Mouse (Mus musculus) limb, embryonic 13.5 days (tissue): ENCODE measurements around the gene F2r. TPM values are rescaled to one million over a fixed set of nuclear protein-coding genes. Genes with fewer than 3 reads are reported as not detected.

Source experiments
- ATAC-seq: fragments of 200-750 bp; cut with Nextera tagmentation; 2 replicates; pipeline ENCODE4 v1.8.0; 2017; ENCODE audit warnings: low read depth, moderate number of reproducible peaks, moderate TSS enrichment; ENCODE audit not compliant: low FRiP score
- H3K27ac ChIP-seq: fragments of 300-500 bp; sonication (generic); 2 replicates; pipeline ENCODE4 v1.5.1; 2015; ENCODE audit warnings: inconsistent platforms, mild to moderate bottlenecking, moderate library complexity
- H3K27me3 ChIP-seq: fragments of 300-500 bp; sonication (generic); 2 replicates; pipeline ENCODE4 v1.6.1; 2015; ENCODE audit warnings: mild to moderate bottlenecking, inconsistent platforms
- H3K36me3 ChIP-seq: fragments of 300-500 bp; sonication (generic); 2 replicates; pipeline ENCODE4 v1.6.1; 2015; ENCODE audit warnings: inconsistent platforms, mild to moderate bottlenecking, moderate library complexity
- H3K4me1 ChIP-seq: fragments of 300-500 bp; sonication (generic); 2 replicates; pipeline ENCODE4 v1.6.1; 2015; ENCODE audit warnings: inconsistent platforms
- H3K4me2 ChIP-seq: fragments of 300-500 bp; sonication (generic); replicated peaks from 2 replicates; pipeline ENCODE4 v1.6.1; 2015; ENCODE audit warnings: inconsistent platforms, mild to moderate bottlenecking, moderate library complexity
- H3K4me3 ChIP-seq: fragments of 300-500 bp; sonication (generic); 2 replicates; pipeline ENCODE4 v1.5.1; 2015; ENCODE audit warnings: moderate library complexity, mild to moderate bottlenecking, inconsistent platforms
- H3K9ac ChIP-seq: fragments of 300-500 bp; sonication (generic); 2 replicates; pipeline ENCODE4 v1.6.1; 2015; ENCODE audit warnings: mild to moderate bottlenecking, inconsistent platforms
- H3K9me3 ChIP-seq: fragments of 300-500 bp; sonication (generic); 2 replicates; pipeline ENCODE4 v1.6.1; 2016; ENCODE audit warnings: inconsistent platforms
- WGBS: fragments of 180-500 bp; shearing (Covaris S2); methylation state at CpG from one replicate; pipeline ENCODE4 v1.1.7; 2015; 5-methylcytosine and 5-hydroxymethylcytosine counted together
- polyA plus RNA-seq: library from polyadenylated mRNA; unstranded; fragments of >200 nt; fragmentation: Nextera tagmentation; extraction: Ambion mirVana; gene quantifications from 2 replicates; pipeline ENCODE4 v1.2.1, GENCODE M21; 2015

F2r gene
- polyA plus RNA-seq, 1 experiment from 2014 or later: 102 TPM

- H3K4me3 ChIP-seq: no peak overlapping the region
- H3K4me2 ChIP-seq: no peak overlapping the region
- no peak for ATAC-seq
- no peaks in the 10 kb centered on the region for H3K27me3 ChIP-seq
- no peak overlapping the region for H3K27ac ChIP-seq
- H3K36me3 ChIP-seq: peaks cover 73% of the 10 kb centered on the region
- 83% methylated on average over 6 of the region's 6 CpGs for WGBS
- H3K4me1 ChIP-seq: peaks cover 3% of the 10 kb centered on the region; the same call in 1 of the 2 replicates
- no peak overlapping the region for H3K9ac ChIP-seq
- H3K9me3 ChIP-seq: no peaks in the 10 kb centered on the region
These were observed 9.7 kb downstream of the F2r start for GRCm38 (mm10) chr13:95608416-95609087.

- H3K36me3 ChIP-seq: peaks cover 83% of the 10 kb centered on the region
- no peaks in the 10 kb centered on the region for H3K27me3 ChIP-seq
- WGBS: 94% methylated on average over 8 of the region's 8 CpGs
- H3K27ac ChIP-seq: no peak overlapping the region
- H3K4me1 ChIP-seq: no peaks in the 10 kb centered on the region
- no peak overlapping the region for H3K9ac ChIP-seq
- no peak overlapping the region for H3K4me2 ChIP-seq
- no peaks in the 10 kb centered on the region for H3K9me3 ChIP-seq
- ATAC-seq: no peak
- no peak overlapping the region for H3K4me3 ChIP-seq
These were observed 11.3 kb downstream of the F2r start for GRCm38 (mm10) chr13:95607019-95607418.

GRCm38 (mm10) chr13:95604288-95604687 is 14.0 kb downstream of the F2r start:
- no peak for ATAC-seq

GRCm38 (mm10) chr13:95599833-95600359 is 18.4 kb downstream of the F2r start:
- H3K4me2 ChIP-seq: no peak overlapping the region
- no peak overlapping the region for H3K27ac ChIP-seq
- no peak for ATAC-seq
- WGBS: 68% methylated on average over 3 of the region's 3 CpGs
- H3K27me3 ChIP-seq: no peaks in the 10 kb centered on the region
- no peak overlapping the region for H3K4me3 ChIP-seq
- H3K9me3 ChIP-seq: no peaks in the 10 kb centered on the region
- no peaks in the 10 kb centered on the region for H3K4me1 ChIP-seq
- H3K36me3 ChIP-seq: peaks cover 41% of the 10 kb centered on the region
- no peak overlapping the region for H3K9ac ChIP-seq

More at GRCm38 (mm10) chr13:95604288-95604687, 14.0 kb downstream of the F2r start:
- H3K27ac ChIP-seq: no peak overlapping the region
- no peak overlapping the region for H3K4me2 ChIP-seq
- peaks cover 75% of the 10 kb centered on the region for H3K36me3 ChIP-seq
- H3K27me3 ChIP-seq: no peaks in the 10 kb centered on the region
- H3K9ac ChIP-seq: no peak overlapping the region
- H3K4me3 ChIP-seq: no peak overlapping the region
- WGBS: 97% methylated on average over 25 of the region's 25 CpGs
- no peaks in the 10 kb centered on the region for H3K9me3 ChIP-seq
- H3K4me1 ChIP-seq: no peaks in the 10 kb centered on the region

GRCm38 (mm10) chr13:95598232-95598920 is 19.9 kb downstream of the F2r start:
- H3K4me2 ChIP-seq: no peak overlapping the region
- no peaks in the 10 kb centered on the region for H3K27me3 ChIP-seq
- no peak overlapping the region for H3K27ac ChIP-seq
- no peaks in the 10 kb centered on the region for H3K4me1 ChIP-seq
- H3K36me3 ChIP-seq: peaks cover 25% of the 10 kb centered on the region
- H3K4me3 ChIP-seq: no peak overlapping the region
- no peak for ATAC-seq
- H3K9ac ChIP-seq: no peak overlapping the region
- no peaks in the 10 kb centered on the region for H3K9me3 ChIP-seq
- 82% methylated on average over 18 of the region's 18 CpGs for WGBS

GRCm38 (mm10) chr13:95597578-95597977 is 20.7 kb downstream of the F2r start:
- no peak for ATAC-seq
- H3K9ac ChIP-seq: no peak overlapping the region
- no peak overlapping the region for H3K4me3 ChIP-seq
- H3K4me2 ChIP-seq: no peak overlapping the region
- no peak overlapping the region for H3K27ac ChIP-seq
- no peaks in the 10 kb centered on the region for H3K4me1 ChIP-seq
- 83% methylated on average over 10 of the region's 10 CpGs for WGBS
- no peaks in the 10 kb centered on the region for H3K27me3 ChIP-seq
- H3K9me3 ChIP-seq: no peaks in the 10 kb centered on the region
- peaks cover 17% of the 10 kb centered on the region for H3K36me3 ChIP-seq

GRCm38 (mm10) chr13:95596689-95597088 is 21.6 kb downstream of the F2r start:
- peaks cover 13% of the 10 kb centered on the region for H3K36me3 ChIP-seq
- no peak overlapping the region for H3K9ac ChIP-seq
- H3K27ac ChIP-seq: no peak overlapping the region
- H3K4me2 ChIP-seq: no peak overlapping the region
- WGBS: 85% methylated on average over 7 of the region's 7 CpGs
- ATAC-seq: no peak
- H3K4me3 ChIP-seq: no peak overlapping the region
- no peaks in the 10 kb centered on the region for H3K9me3 ChIP-seq
- H3K4me1 ChIP-seq: no peaks in the 10 kb centered on the region
- no peaks in the 10 kb centered on the region for H3K27me3 ChIP-seq

- no peak overlapping the region for H3K27ac ChIP-seq
- no peak for ATAC-seq
- no peaks in the 10 kb centered on the region for H3K27me3 ChIP-seq
- H3K36me3 ChIP-seq: peaks cover 5% of the 10 kb centered on the region
- H3K4me3 ChIP-seq: no peak overlapping the region
- WGBS: 58% methylated on average over 5 of the region's 5 CpGs
- no peak overlapping the region for H3K9ac ChIP-seq
- H3K9me3 ChIP-seq: no peaks in the 10 kb centered on the region
- no peaks in the 10 kb centered on the region for H3K4me1 ChIP-seq
- H3K4me2 ChIP-seq: no peak overlapping the region
These were observed 22.4 kb downstream of the F2r start for GRCm38 (mm10) chr13:95595921-95596320.

GRCm38 (mm10) chr13:95595411-95595810 is 22.9 kb downstream of the F2r start:
- Histone ChIP-seq H3K4me3 (no peak overlapping the region), H3K27me3 (no peaks in the 10 kb centered on the region), H3K4me2 (no peak overlapping the region), H3K4me1 (no peaks in the 10 kb centered on the region), H3K9ac (no peak overlapping the region), H3K36me3 (no peaks in the 10 kb centered on the region; the same call in 1 of the 2 replicates), H3K9me3 (no peaks in the 10 kb centered on the region), H3K27ac (no peak overlapping the region)
- 71% methylated on average over 7 of the region's 7 CpGs for WGBS
- no peak for ATAC-seq

GRCm38 (mm10) chr13:95592860-95593259 is 25.4 kb downstream of the F2r start:
- Histone ChIP-seq H3K4me3 (no peak overlapping the region), H3K9me3 (no peaks in the 10 kb centered on the region), H3K27ac (no peak overlapping the region), H3K9ac (no peak overlapping the region), H3K4me2 (no peak overlapping the region), H3K36me3 (no peaks in the 10 kb centered on the region), H3K27me3 (no peaks in the 10 kb centered on the region), H3K4me1 (no peaks in the 10 kb centered on the region)
- 64% methylated on average over 10 of the region's 10 CpGs for WGBS
- no peak for ATAC-seq

- ATAC-seq: no peak
- Histone ChIP-seq H3K27ac (no peak overlapping the region), H3K9ac (no peak overlapping the region), H3K4me2 (no peak overlapping the region), H3K9me3 (no peaks in the 10 kb centered on the region), H3K27me3 (no peaks in the 10 kb centered on the region), H3K36me3 (no peaks in the 10 kb centered on the region), H3K4me1 (no peaks in the 10 kb centered on the region), H3K4me3 (no peak overlapping the region)
- WGBS: 90% methylated on average over 3 of the region's 3 CpGs
These were observed 26.7 kb downstream of the F2r start for GRCm38 (mm10) chr13:95591606-95592005.

- Histone ChIP-seq H3K4me3 (no peak overlapping the region), H3K9ac (no peak overlapping the region), H3K36me3 (no peaks in the 10 kb centered on the region), H3K9me3 (no peaks in the 10 kb centered on the region), H3K4me1 (peaks cover 7% of the 10 kb centered on the region), H3K27ac (no peak overlapping the region), H3K27me3 (no peaks in the 10 kb centered on the region), H3K4me2 (no peak overlapping the region)
- ATAC-seq: no peak
- WGBS: 86% methylated on average over 4 of the region's 4 CpGs
These were observed 30.7 kb downstream of the F2r start for GRCm38 (mm10) chr13:95587628-95588027.
